Mouse (Mus musculus): ENCODE results near the gene Hoxb6. TPM values are rescaled to one million over a fixed set of nuclear protein-coding genes. Genes with fewer than 3 reads are reported as not detected.

Gene Hoxb6
- polyA plus RNA-seq, 1 experiment from 2014 or later, result 5.7 TPM

GRCm38 (mm10) chr11:96294245-96295091, 2.2 kb downstream of the Hoxb6 start:
- Histone ChIP-seq H3K9me3 (ENCODE audit: control insufficient read depth) (no peaks in the 10 kb centered on the region), H3K4me2 (replicated peaks; ENCODE audit: low read depth) (peak overlapping the region; percentile 63), H3K4me1 (replicated peaks; ENCODE audit: control insufficient read depth, insufficient read depth, low read length) (no peaks in the 10 kb centered on the region), H3K4me3 (ENCODE audit: low read depth, low read length) (peak overlapping the region; percentile 46), H3K36me3 (ENCODE audit: control insufficient read depth, insufficient read depth) (no peaks in the 10 kb centered on the region), H3K27ac (ENCODE audit: low read depth, low read length) (no peak overlapping the region), H3K9ac (ENCODE audit: low read depth, low read length) (peak overlapping the region; percentile 51; the same call in 1 of the 2 replicates), H3K27me3 (replicated peaks; ENCODE audit: control insufficient read depth, insufficient read depth, low read length) (peaks cover 74% of the 10 kb centered on the region)
- peak; percentile 86 for TF ChIP-seq CTCF (IDR thresholded peaks at IDR 0.05; ENCODE audit: low read depth)
- 1% methylated on average over 32 of the region's 32 CpGs for WGBS
- no peak for ATAC-seq

GRCm38 (mm10) chr11:96295092-96295835, 3.0 kb downstream of the Hoxb6 start:
- 2% methylated on average over 30 of the region's 30 CpGs for WGBS
- no peaks in the 10 kb centered on the region for H3K36me3 ChIP-seq (ENCODE audit: control insufficient read depth, insufficient read depth)
- H3K4me2 ChIP-seq (replicated peaks; ENCODE audit: low read depth), result peak overlapping the region; percentile 63
- no peak overlapping the region for H3K27ac ChIP-seq (ENCODE audit: low read depth, low read length)
- ATAC-seq, result 0 out of 2 replicates have a peak, but pooled peaks have one; percentile 20
- peak overlapping the region; percentile 46 for H3K4me3 ChIP-seq (ENCODE audit: low read depth, low read length)
- no peaks in the 10 kb centered on the region for H3K9me3 ChIP-seq (ENCODE audit: control insufficient read depth)
- H3K4me1 ChIP-seq (replicated peaks; ENCODE audit: control insufficient read depth, insufficient read depth, low read length), result no peaks in the 10 kb centered on the region; the same call in 1 of the 2 replicates
- no peak for TF ChIP-seq CTCF (IDR thresholded peaks at IDR 0.05; ENCODE audit: low read depth)
- H3K9ac ChIP-seq (ENCODE audit: low read depth, low read length), result 0 out of 2 replicates have a peak overlapping the region, but pooled peaks have one; percentile 11
- H3K27me3 ChIP-seq (replicated peaks; ENCODE audit: control insufficient read depth, insufficient read depth, low read length), result peaks cover 80% of the 10 kb centered on the region

- peak; percentile 34 for TF ChIP-seq CTCF (IDR thresholded peaks at IDR 0.05; ENCODE audit: low read depth)
- 42% methylated on average over 2 of the region's 2 CpGs for WGBS
- H3K36me3 ChIP-seq (ENCODE audit: control insufficient read depth, insufficient read depth), result no peaks in the 10 kb centered on the region
- no peak overlapping the region for H3K4me3 ChIP-seq (ENCODE audit: low read depth, low read length)
- no peaks in the 10 kb centered on the region; the same call in 1 of the 2 replicates for H3K4me1 ChIP-seq (replicated peaks; ENCODE audit: control insufficient read depth, insufficient read depth, low read length)
- H3K27ac ChIP-seq (ENCODE audit: low read depth, low read length), result no peak overlapping the region
- H3K9me3 ChIP-seq (ENCODE audit: control insufficient read depth), result no peaks in the 10 kb centered on the region
- H3K27me3 ChIP-seq (replicated peaks; ENCODE audit: control insufficient read depth, insufficient read depth, low read length), result peaks cover 86% of the 10 kb centered on the region
- ATAC-seq, result no peak
- no peak overlapping the region for H3K9ac ChIP-seq (ENCODE audit: low read depth, low read length)
- peak overlapping the region; percentile 6; the same call in 1 of the 2 replicates for H3K4me2 ChIP-seq (replicated peaks; ENCODE audit: low read depth)
Measured at GRCm38 (mm10) chr11:96296997-96297396, 4.7 kb downstream of the Hoxb6 start.

DNA sequence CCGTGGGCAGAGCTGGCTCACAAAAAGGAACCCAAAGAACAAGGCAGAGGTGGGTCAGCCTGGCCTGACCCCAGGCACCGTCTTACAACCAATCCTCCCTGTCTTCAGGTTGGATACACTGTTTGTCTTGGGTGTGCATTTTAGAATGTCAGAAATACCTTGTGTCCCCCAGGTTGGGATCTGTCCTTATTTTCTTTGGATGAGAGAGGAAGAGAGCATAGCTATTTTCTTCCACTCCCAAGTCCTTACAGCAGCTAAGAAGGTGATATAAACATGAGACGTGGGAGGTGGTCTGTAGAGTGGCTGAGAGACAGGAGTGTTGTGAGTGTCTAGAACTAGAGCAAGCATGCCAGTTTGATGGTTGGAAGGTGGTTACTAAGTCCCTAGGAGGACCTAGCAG, 5.2 kb downstream of the Hoxb6 start:
- Histone ChIP-seq H3K4me2 (replicated peaks; ENCODE audit: low read depth) (no peak overlapping the region; the same call in 1 of the 2 replicates), H3K9ac (ENCODE audit: low read depth, low read length) (no peak overlapping the region), H3K4me1 (replicated peaks; ENCODE audit: control insufficient read depth, insufficient read depth, low read length) (no peaks in the 10 kb centered on the region; the same call in 1 of the 2 replicates), H3K27me3 (replicated peaks; ENCODE audit: control insufficient read depth, insufficient read depth, low read length) (peaks cover 85% of the 10 kb centered on the region), H3K9me3 (ENCODE audit: control insufficient read depth) (no peaks in the 10 kb centered on the region), H3K4me3 (ENCODE audit: low read depth, low read length) (no peak overlapping the region), H3K36me3 (ENCODE audit: control insufficient read depth, insufficient read depth) (no peaks in the 10 kb centered on the region), H3K27ac (ENCODE audit: low read depth, low read length) (no peak overlapping the region)
- WGBS, result 54% methylated on average over 3 of the region's 3 CpGs
- no peak for ATAC-seq
- no peak for TF ChIP-seq CTCF (IDR thresholded peaks at IDR 0.05; ENCODE audit: low read depth)

GRCm38 (mm10) chr11:96297968-96298635, 5.8 kb downstream of the Hoxb6 start:
- no peak overlapping the region for H3K27ac ChIP-seq (ENCODE audit: low read depth, low read length)

More at GRCm38 (mm10) chr11:96297968-96298635, 5.8 kb downstream of the Hoxb6 start:
- no peak for TF ChIP-seq CTCF (IDR thresholded peaks at IDR 0.05; ENCODE audit: low read depth)
- Histone ChIP-seq H3K4me1 (replicated peaks; ENCODE audit: control insufficient read depth, insufficient read depth, low read length) (no peaks in the 10 kb centered on the region; the same call in 1 of the 2 replicates), H3K9ac (ENCODE audit: low read depth, low read length) (no peak overlapping the region), H3K9me3 (ENCODE audit: control insufficient read depth) (no peaks in the 10 kb centered on the region), H3K4me3 (ENCODE audit: low read depth, low read length) (peak overlapping the region; percentile 53; the same call in 1 of the 2 replicates), H3K36me3 (ENCODE audit: control insufficient read depth, insufficient read depth) (no peaks in the 10 kb centered on the region), H3K4me2 (replicated peaks; ENCODE audit: low read depth) (peak overlapping the region; percentile 82), H3K27me3 (replicated peaks; ENCODE audit: control insufficient read depth, insufficient read depth, low read length) (peaks cover 84% of the 10 kb centered on the region)
- ATAC-seq, result no peak
- WGBS, result 45% methylated on average over 11 of the region's 11 CpGs

Data from intestine, postnatal 0 days (tissue).